Mouse (Mus musculus) kidney, postnatal 36 days (tissue): ENCODE results near the gene Asap3.

Source experiments
- DNase-seq, 2 experiments: peaks; one replicate each; pipeline ENCODE4 v3.0.0; 2021 to 2022; ENCODE audit warnings: mixed read lengths in 2 of 2

Gene Asap3

GRCm38 (mm10) chr4:136181367-136181766 lies 24.8 kb upstream of the Asap3 start:
- DNase-seq, result no peak

- peak; percentile 64 to 75 for DNase-seq
Observed at GRCm38 (mm10) chr4:136185375-136185774, 20.8 kb upstream of the Asap3 start.

GRCm38 (mm10) chr4:136186315-136186714 lies 19.9 kb upstream of the Asap3 start:
- DNase-seq, result no peak

GRCm38 (mm10) chr4:136186739-136187472 lies 19.3 kb upstream of the Asap3 start:
- peak; percentile 59 to 72 for DNase-seq

- DNase-seq, result no peak
Observed at GRCm38 (mm10) chr4:136188973-136189737, 17.0 kb upstream of the Asap3 start.

- peak; percentile 30 to 35 for DNase-seq
Observed at GRCm38 (mm10) chr4:136189912-136190311, 16.3 kb upstream of the Asap3 start.

- no peak for DNase-seq
Observed at GRCm38 (mm10) chr4:136193571-136193970, 12.6 kb upstream of the Asap3 start.

- no peak for DNase-seq
Observed at GRCm38 (mm10) chr4:136195029-136195428, 11.1 kb upstream of the Asap3 start.

GRCm38 (mm10) chr4:136195629-136196028 lies 10.5 kb upstream of the Asap3 start:
- DNase-seq, result no peak

GRCm38 (mm10) chr4:136196201-136196600 lies 10.0 kb upstream of the Asap3 start:
- DNase-seq, result no peak

GRCm38 (mm10) chr4:136198846-136199245 lies 7.3 kb upstream of the Asap3 start:
- no peak for DNase-seq

- peak; percentile 58 to 62 for DNase-seq
Observed at GRCm38 (mm10) chr4:136199562-136200292, 6.4 kb upstream of the Asap3 start.

GRCm38 (mm10) chr4:136202509-136202908 lies 3.7 kb upstream of the Asap3 start:
- peak; percentile 65 to 88 for DNase-seq

- DNase-seq, result peak; percentile 48 to 58
Observed at GRCm38 (mm10) chr4:136204775-136205174, 1.4 kb upstream of the Asap3 start.

- DNase-seq, result no peak
Observed at GRCm38 (mm10) chr4:136206943-136207342, 778 bp downstream of the Asap3 start.

- no peak for DNase-seq
Observed at GRCm38 (mm10) chr4:136210931-136211330, 4.8 kb downstream of the Asap3 start.

GRCm38 (mm10) chr4:136213629-136214028 lies 7.5 kb downstream of the Asap3 start:
- DNase-seq, result peak; percentile 86 to 88

- DNase-seq, result peak in 1 of 2 experiments; percentile 19
Observed at GRCm38 (mm10) chr4:136214828-136215227, 8.7 kb downstream of the Asap3 start.

- peak; percentile 60 to 65 for DNase-seq
Observed at GRCm38 (mm10) chr4:136215576-136215975, 9.4 kb downstream of the Asap3 start.

- DNase-seq, result no peak
Observed at GRCm38 (mm10) chr4:136217063-136217462, 10.9 kb downstream of the Asap3 start.

- peak; percentile 66 to 76 for DNase-seq
Observed at GRCm38 (mm10) chr4:136218595-136219214, 12.5 kb downstream of the Asap3 start.

- DNase-seq, result no peak
Observed at GRCm38 (mm10) chr4:136220133-136220775, 14.1 kb downstream of the Asap3 start.
